Mouse (Mus musculus) left cerebral cortex, postnatal 25 days (tissue): ENCODE results near the gene Gm21319. TPM values are rescaled to one million over a fixed set of nuclear protein-coding genes. Genes with fewer than 3 reads are reported as not detected.
"Not testable (repeated sequence)": the region's sequence is repeated elsewhere in the genome, so short reads cannot be mapped to it uniquely, and the experiment has no call there.

Source experiments
- DNase-seq, 2 experiments: peaks; one replicate each; pipeline ENCODE4 v3.0.0; 2022; ENCODE audit warnings: low spot score in 2 of 2, mixed read lengths in 1 of 2
- intact Hi-C: fragments of 180-260 bp; cut with DNase I; formaldehyde crosslinking; loops from one replicate; pipeline ENCODE4 v1.15.1; 2025
- total RNA-seq, 2 experiments: library from RNA; stranded (reverse); gene quantifications; 2 replicates each; pipeline ENCODE4 v1.2.3; 2021

Gene Gm21319
- not detected for total RNA-seq

- intact Hi-C loops, DNase-seq: not testable (repeated sequence)
These were observed at the start of gene Gm21319 for GRCm38 (mm10) chr12:87775655-87776054. Gene Gm21319, minus strand, starts transcription at chr12:87775755.

GRCm38 (mm10) chr12:87816277-87816676 is 40.7 kb upstream of the Gm21319 start, which contains the start of gene BB287469:
Gene BB287469, plus strand, starts transcription at chr12:87816577.
- DNase-seq, intact Hi-C loops: not testable (repeated sequence)

- DNase-seq, intact Hi-C loops: not testable (repeated sequence)
These were observed 22.4 kb upstream of the Gm21319 start for GRCm38 (mm10) chr12:87797971-87798370.

- intact Hi-C loops, DNase-seq: not testable (repeated sequence)
These were observed 19.7 kb upstream of the Gm21319 start, which contains the start of gene Gm21936 for GRCm38 (mm10) chr12:87795212-87795611. Gene Gm21936, plus strand, starts transcription at chr12:87795512.

Other genes starting within 250 kb of the Gm21319 start
- gene Oog1, start 173.1 kb downstream of the Gm21319 start, total RNA-seq = not detected
- not detected for gene Gm4027, start 156.9 kb downstream of the Gm21319 start, total RNA-seq
- gene Gm16381, start 131.1 kb downstream of the Gm21319 start, total RNA-seq = not detected
- not detected for gene Gm21936, start 19.8 kb upstream of the Gm21319 start, total RNA-seq
- gene BB287469, start 40.8 kb upstream of the Gm21319 start, total RNA-seq = not detected
- not detected for gene Gm2001, start 66.6 kb upstream of the Gm21319 start, total RNA-seq
- not detected for gene Gm2016, start 98.3 kb upstream of the Gm21319 start, total RNA-seq
- gene Gm2022, start 119.6 kb upstream of the Gm21319 start, total RNA-seq = not detected
- not detected for gene Gm2035, start 144.1 kb upstream of the Gm21319 start, total RNA-seq
- not detected for gene Gm2042, start 178.3 kb upstream of the Gm21319 start, total RNA-seq
- not detected for gene Gm2075, start 236.1 kb upstream of the Gm21319 start, total RNA-seq
- gene Gm6803, start 243.0 kb upstream of the Gm21319 start, total RNA-seq = not detected